Mouse (Mus musculus) liver, embryonic 11.5 days (tissue): ENCODE data around the gene Dnajc5. TPM values are rescaled to one million over a fixed set of nuclear protein-coding genes. Genes with fewer than 3 reads are reported as not detected.
A peak's percentile ranks its signal among the peaks of the same experiment; 100 is the strongest.

Experiments
- ATAC-seq: fragments of 200-750 bp; cut with Nextera tagmentation; replicated peaks from 2 replicates; pipeline ENCODE4 v1.8.0; 2017; ENCODE audit warnings: moderate number of reproducible peaks, mild to moderate bottlenecking, moderate TSS enrichment, moderate library complexity; ENCODE audit not compliant: low FRiP score
- DNase-seq: peaks from one replicate; pipeline ENCODE4 v3.0.0-alpha.2; 2017; ENCODE audit warnings: low spot score
- H3K27ac ChIP-seq: fragments of 300-500 bp; sonication (generic); 2 replicates; pipeline ENCODE4 v1.5.1; 2014; ENCODE audit warnings: mild to moderate bottlenecking, low read depth, low read length, control low read depth
- H3K27me3 ChIP-seq: fragments of 300-500 bp; sonication (generic); replicated peaks from 2 replicates; pipeline ENCODE4 v1.6.1; 2014; ENCODE audit warnings: low read length, mixed read lengths; ENCODE audit not compliant: control insufficient read depth, insufficient read depth
- H3K36me3 ChIP-seq: fragments of 300-500 bp; sonication (generic); 2 replicates; pipeline ENCODE4 v1.6.1; 2014; ENCODE audit warnings: mild to moderate bottlenecking, low read length, moderate library complexity, mixed read lengths; ENCODE audit not compliant: control insufficient read depth, insufficient read depth
- H3K4me1 ChIP-seq: fragments of 300-500 bp; sonication (generic); replicated peaks from 2 replicates; pipeline ENCODE4 v1.6.1; 2014; ENCODE audit warnings: low read length, mixed read lengths; ENCODE audit not compliant: control insufficient read depth, insufficient read depth
- H3K4me2 ChIP-seq: fragments of 300-500 bp; sonication (generic); 2 replicates; pipeline ENCODE4 v1.6.1; 2014; ENCODE audit warnings: mild to moderate bottlenecking, control low read depth, moderate library complexity
- H3K4me3 ChIP-seq: fragments of 300-500 bp; sonication (generic); 2 replicates; pipeline ENCODE4 v1.5.1; 2014; ENCODE audit warnings: low read depth, low read length, control low read depth
- H3K9ac ChIP-seq: fragments of 300-500 bp; sonication (generic); 2 replicates; pipeline ENCODE4 v1.6.1; 2014; ENCODE audit warnings: low read depth, low read length, control low read depth
- H3K9me3 ChIP-seq: fragments of 300-500 bp; sonication (generic); 2 replicates; pipeline ENCODE4 v1.6.1; 2016; ENCODE audit warnings: low read length, inconsistent platforms, mixed read lengths; ENCODE audit not compliant: control insufficient read depth
- WGBS: fragments of 180-500 bp; shearing (Covaris S2); extraction: QIAGEN DNeasy Blood & Tissue Kit; methylation state at CpG from one replicate; pipeline ENCODE4 v1.1.7; 2014; 5-methylcytosine and 5-hydroxymethylcytosine counted together
- microRNA-seq: library from miRNA; unstranded; fragments of <30 nt; microRNA quantifications from one replicate; pipeline ENCODE4, GENCODE M21; 2017; ENCODE audit warnings: borderline number of aligned reads
- polyA plus RNA-seq: library from polyadenylated mRNA; unstranded; fragments of >200 nt; fragmentation: Nextera tagmentation; extraction: Ambion mirVana; gene quantifications from 2 replicates; pipeline ENCODE4 v1.2.1, GENCODE M21; 2014

The Dnajc5 gene
- polyA plus RNA-seq, 1 experiment from 2014 or later = 61.1 TPM

- no peaks in the 10 kb centered on the region; the same call in 1 of the 2 replicates for H3K27me3 ChIP-seq
- peak; percentile 94 for DNase-seq
- WGBS = 2% methylated on average over 57 of the region's 57 CpGs
- H3K4me2 ChIP-seq = peak overlapping the region; percentile 71
- no peaks in the 10 kb centered on the region for H3K36me3 ChIP-seq
- peak; percentile 93 for ATAC-seq
- H3K9ac ChIP-seq = peak overlapping the region; percentile 76
- peaks cover 23% of the 10 kb centered on the region for H3K4me1 ChIP-seq
- no peaks in the 10 kb centered on the region for H3K9me3 ChIP-seq
- H3K27ac ChIP-seq = peak overlapping the region; percentile 78
- H3K4me3 ChIP-seq = peak overlapping the region; percentile 77
Observed at GRCm38 (mm10) chr2:181600828-181601750, 80.8 kb downstream of the Dnajc5 start.

GRCm38 (mm10) chr2:181601751-181602145, 81.5 kb downstream of the Dnajc5 start:
- H3K27me3 ChIP-seq = no peaks in the 10 kb centered on the region; the same call in 1 of the 2 replicates
- H3K4me2 ChIP-seq = peak overlapping the region; percentile 71
- H3K9me3 ChIP-seq = no peaks in the 10 kb centered on the region
- peaks cover 23% of the 10 kb centered on the region for H3K4me1 ChIP-seq
- peak overlapping the region; percentile 77 for H3K4me3 ChIP-seq
- no peaks in the 10 kb centered on the region for H3K36me3 ChIP-seq
- DNase-seq (no peak), ATAC-seq (no peak)
- H3K9ac ChIP-seq = peak overlapping the region; percentile 76
- no peak overlapping the region for H3K27ac ChIP-seq
- 26% methylated on average over 10 of the region's 10 CpGs for WGBS

GRCm38 (mm10) chr2:181602367-181602766, 82.1 kb downstream of the Dnajc5 start:
- 62% methylated on average over 4 of the region's 4 CpGs for WGBS
- DNase-seq (no peak), ATAC-seq (no peak)
- Histone ChIP-seq H3K9ac (peak overlapping the region; percentile 76), H3K4me1 (peaks cover 23% of the 10 kb centered on the region), H3K4me2 (peak overlapping the region; percentile 71), H3K36me3 (no peaks in the 10 kb centered on the region), H3K9me3 (no peaks in the 10 kb centered on the region), H3K27ac (no peak overlapping the region), H3K27me3 (no peaks in the 10 kb centered on the region; the same call in 1 of the 2 replicates), H3K4me3 (peak overlapping the region; percentile 77)

Small RNA genes within 50 kb of the gene (microRNA-seq; reads per million reads assigned to microRNA genes)
- not detected for gene Mir7006

Other genes with a start within 250 kb of the Dnajc5 start
- gene Gmeb2, start 232.4 kb upstream of the Dnajc5 start, polyA plus RNA-seq = 14.7 and 16.4 TPM in 2 replicates
- 0.59 and 0.74 TPM in 2 replicates for gene Stmn3, start 206.0 kb upstream of the Dnajc5 start, polyA plus RNA-seq
- 58.8 and 66.4 TPM in 2 replicates for gene Rtel1, start 200.7 kb upstream of the Dnajc5 start, polyA plus RNA-seq
- 29.5 and 35.1 TPM in 2 replicates for gene Zgpat, start 155.6 kb upstream of the Dnajc5 start, polyA plus RNA-seq
- 48.7 and 48.9 TPM in 2 replicates for gene Arfrp1, start 155.1 kb upstream of the Dnajc5 start, polyA plus RNA-seq
- 17.0 and 20.2 TPM in 2 replicates for gene Lime1, start 140.4 kb upstream of the Dnajc5 start, polyA plus RNA-seq
- gene Zbtb46, start 61.1 kb upstream of the Dnajc5 start, polyA plus RNA-seq = 25.2 and 26.9 TPM in 2 replicates
- 0.13 TPM in 1 of 2 replicates, not detected in the other for gene Abhd16b, start 27.3 kb upstream of the Dnajc5 start, polyA plus RNA-seq
- 149 and 156 TPM in 2 replicates for gene Tpd52l2, start 23.3 kb upstream of the Dnajc5 start, polyA plus RNA-seq
- gene Uckl1, start 64.4 kb downstream of the Dnajc5 start, polyA plus RNA-seq = 44.5 and 51.2 TPM in 2 replicates
- 63.0 and 68.5 TPM in 2 replicates for gene Prpf6, start 71.4 kb downstream of the Dnajc5 start, polyA plus RNA-seq
- gene Zfp512b, start 72.3 kb downstream of the Dnajc5 start, polyA plus RNA-seq = 31.2 and 33.9 TPM in 2 replicates
- 6.2 and 6.8 TPM in 2 replicates for gene Samd10, start 78.7 kb downstream of the Dnajc5 start, polyA plus RNA-seq
- not detected in 2 replicates for gene Gm29797, start 136.5 kb downstream of the Dnajc5 start, polyA plus RNA-seq
- gene Sox18, start 151.2 kb downstream of the Dnajc5 start, polyA plus RNA-seq = 16.1 and 19.4 TPM in 2 replicates
- gene Tcea2, start 159.8 kb downstream of the Dnajc5 start, polyA plus RNA-seq = 8.1 and 12.1 TPM in 2 replicates
- gene Rgs19, start 173.5 kb downstream of the Dnajc5 start, polyA plus RNA-seq = 51.4 and 51.8 TPM in 2 replicates
- not detected in 2 replicates for gene Lkaaear1, start 178.0 kb downstream of the Dnajc5 start, polyA plus RNA-seq
- gene Oprl1, start 194.5 kb downstream of the Dnajc5 start, polyA plus RNA-seq = 2.0 and 3.2 TPM in 2 replicates
- 0.03 and 0.06 TPM in 2 replicates for gene Myt1, start 242.8 kb downstream of the Dnajc5 start, polyA plus RNA-seq